In genomic region chr4:124751300-124752250, GRCm38 (mm10) we compare ENCODE assay signal across 8 mouse cellular contexts. TPM values are rescaled to one million over a fixed set of nuclear protein-coding genes. Genes with fewer than 3 reads are reported as not detected.
A peak's percentile ranks its signal among the peaks of the same experiment; 100 is the strongest.
DNase-seq lines count a peak whose midpoint lies in the region; ATAC-seq and TF ChIP-seq lines count a peak whose summit lies in the region.

No protein-coding gene starts in this region.

- TF ChIP-seq CTCF in CH12.LX (conservative IDR thresholded peaks at IDR 0.05 in 1 of 2, IDR thresholded peaks at IDR 0.05 in 1 of 2; ENCODE audit: low read depth in 2 of 2, low read length in 2 of 2), result no peak
- TF ChIP-seq CTCF in heart, postnatal 0 days (IDR thresholded peaks at IDR 0.05; ENCODE audit: low read depth), result no peak
- no peak for TF ChIP-seq CTCF in testis, adult 2 months (IDR thresholded peaks at IDR 0.05; ENCODE audit: control insufficient read depth, insufficient read depth, insufficient replicate concordance, low read depth, low read length)

- peak overlapping the region; percentile 76 for H3K4me2 ChIP-seq in CH12.LX (ENCODE audit: insufficient read depth, low read depth, poor library complexity, severe bottlenecking)
- peak overlapping the region; percentile 97 for H3K4me2 ChIP-seq in forebrain, embryonic 12.5 days
- H3K4me2 ChIP-seq in heart, postnatal 0 days (ENCODE audit: low read depth, low read length), result peak overlapping the region; percentile 86
- H3K4me2 ChIP-seq in liver, embryonic 16.5 days (ENCODE audit: low read depth, low read length), result peak overlapping the region; percentile 89
- peak overlapping the region; percentile 82 for H3K4me2 ChIP-seq in neural tube, embryonic 13.5 days

- in situ Hi-C loops in CH12.LX (cut with MboI; ENCODE audit: low pct_ligation_motif_present, low pct_unique_long_range_greater_than_20kb, low sequenced_read_pairs), result loop anchor here (25.0 kb wide), 1 partner anchor 311 kb away; the partner anchor contains the start of genes Dnali1 and Snip1

- DNase-seq in CH12.LX (ENCODE audit: extremely low read depth), result peak; percentile 96
- DNase-seq in c-Kit-positive CD71-positive TER-119-negative erythroid progenitor cells, embryonic 14.5 days (ENCODE audit: low read depth), result peak; percentile 98
- DNase-seq in heart, postnatal 0 days (ENCODE audit: low spot score), result peak; percentile 94
- DNase-seq in kidney, postnatal 4 days, result peak; percentile 99

- TF ChIP-seq EP300 in CH12.LX (IDR thresholded peaks at IDR 0.05; ENCODE audit: low read length), result no peak
- TF ChIP-seq EP300 in heart, postnatal 0 days (IDR thresholded peaks at IDR 0.05; ENCODE audit: low read depth), result no peak

- no peak for TF ChIP-seq RAD21 in CH12.LX (IDR thresholded peaks at IDR 0.05; ENCODE audit: low read depth, low read length)

- H3K9ac ChIP-seq in CH12.LX (ENCODE audit: insufficient read depth, low read depth), result peak overlapping the region; percentile 64
- H3K9ac ChIP-seq in forebrain, embryonic 12.5 days, result peak overlapping the region; percentile 76
- peak overlapping the region; percentile 53 for H3K9ac ChIP-seq in heart, postnatal 0 days (replicated peaks; ENCODE audit: low read depth, low read length)
- peak overlapping the region; percentile 94 for H3K9ac ChIP-seq in liver, embryonic 16.5 days (ENCODE audit: low read depth, low read length)
- peak overlapping the region; percentile 78 for H3K9ac ChIP-seq in neural tube, embryonic 13.5 days

- H3K36me3 ChIP-seq in CH12.LX (replicated peaks in 1 of 2; ENCODE audit: control insufficient read depth in 1 of 2, insufficient read depth in 1 of 2, low read length in 1 of 2), result peaks cover 29 to 59% of the 10 kb centered on the region in 2 experiments
- H3K36me3 ChIP-seq in forebrain, embryonic 12.5 days (replicated peaks), result no peaks in the 10 kb centered on the region
- H3K36me3 ChIP-seq in heart, postnatal 0 days (replicated peaks; ENCODE audit: control insufficient read depth, insufficient read depth, low read length), result peaks cover 7% of the 10 kb centered on the region; the same call in 1 of the 2 replicates
- no peaks in the 10 kb centered on the region for H3K36me3 ChIP-seq in liver, embryonic 16.5 days (ENCODE audit: control insufficient read depth, insufficient read depth)
- peaks cover 19% of the 10 kb centered on the region for H3K36me3 ChIP-seq in neural tube, embryonic 13.5 days
- no peaks in the 10 kb centered on the region for H3K36me3 ChIP-seq in testis, adult 2 months (ENCODE audit: control insufficient read depth, insufficient read depth, low read length)

- no peaks in the 10 kb centered on the region for H3K9me3 ChIP-seq in CH12.LX (replicated peaks; ENCODE audit: low read length)
- H3K9me3 ChIP-seq in forebrain, embryonic 12.5 days, result no peaks in the 10 kb centered on the region
- H3K9me3 ChIP-seq in heart, postnatal 0 days (replicated peaks; ENCODE audit: control insufficient read depth, low read length), result no peaks in the 10 kb centered on the region
- H3K9me3 ChIP-seq in liver, embryonic 16.5 days (replicated peaks; ENCODE audit: control insufficient read depth, low read length), result no peaks in the 10 kb centered on the region
- H3K9me3 ChIP-seq in neural tube, embryonic 13.5 days, result no peaks in the 10 kb centered on the region

- peak overlapping the region; percentile 71 to 83 (median 73) for H3K4me3 ChIP-seq in CH12.LX (replicated peaks in 1 of 3; ENCODE audit: low read depth in 2 of 3, low read length in 2 of 3, poor library complexity in 1 of 3)
- peak overlapping the region; percentile 82 for H3K4me3 ChIP-seq in forebrain, embryonic 12.5 days (replicated peaks)
- H3K4me3 ChIP-seq in heart, postnatal 0 days (ENCODE audit: low read depth, low read length), result peak overlapping the region; percentile 74
- H3K4me3 ChIP-seq in liver, embryonic 16.5 days (ENCODE audit: low read depth, low read length), result peak overlapping the region; percentile 95
- H3K4me3 ChIP-seq in neural tube, embryonic 13.5 days, result peak overlapping the region; percentile 71
- H3K4me3 ChIP-seq in testis, adult 2 months (ENCODE audit: control insufficient read depth, low read depth, low read length), result peak overlapping the region; percentile 99

- peaks cover 39% of the 10 kb centered on the region for H3K79me2 ChIP-seq in CH12.LX (replicated peaks; ENCODE audit: control insufficient read depth, extremely low read depth, insufficient read depth, poor library complexity, severe bottlenecking)

- dilution Hi-C loops in CH12.LX (cut with MboI; ENCODE audit: extremely low pct_ligation_motif_present, extremely low pct_unique_long_range_greater_than_20kb, low sequenced_read_pairs), result no loop called here

- peak; percentile 100 for ATAC-seq in forebrain, embryonic 12.5 days (ENCODE audit: low FRiP score)
- peak; percentile 100 for ATAC-seq in heart, postnatal 0 days (ENCODE audit: insufficient read depth, low read depth)
- peak; percentile 97 for ATAC-seq in liver, embryonic 16.5 days (ENCODE audit: low read depth)
- ATAC-seq in neural tube, embryonic 13.5 days (ENCODE audit: low read depth), result peak; percentile 100

- peak; percentile 60 for TF ChIP-seq POLR2A in CH12.LX (IDR thresholded peaks at IDR 0.05; ENCODE audit: low read depth, low read length)
- peak; percentile 60; the same call in 1 of the 2 replicates for TF ChIP-seq POLR2A in testis, adult 2 months (IDR thresholded peaks at IDR 0.05; ENCODE audit: control insufficient read depth, low read depth, low read length)

- WGBS in forebrain, embryonic 12.5 days, result under 1% methylated on average over 74 of the region's 75 CpGs
- WGBS in heart, postnatal 0 days, result under 1% methylated on average over 74 of the region's 75 CpGs
- WGBS in liver, embryonic 16.5 days (ENCODE audit: insufficient replicate concordance), result under 1% methylated on average over 75 of the region's 75 CpGs
- WGBS in neural tube, embryonic 13.5 days, result under 1% methylated on average over 75 of the region's 75 CpGs

- no peak overlapping the region for H3K27ac ChIP-seq in CH12.LX (ENCODE audit: insufficient read depth, low read depth)
- H3K27ac ChIP-seq in forebrain, embryonic 12.5 days, result no peak overlapping the region
- no peak overlapping the region for H3K27ac ChIP-seq in heart, postnatal 0 days (ENCODE audit: low read depth)
- H3K27ac ChIP-seq in liver, embryonic 16.5 days (ENCODE audit: low read length), result peak overlapping the region; percentile 92
- no peak overlapping the region for H3K27ac ChIP-seq in neural tube, embryonic 13.5 days (replicated peaks)
- H3K27ac ChIP-seq in testis, adult 2 months (ENCODE audit: control insufficient read depth, insufficient read depth, low read depth, low read length), result peak overlapping the region; percentile 86

- peaks cover 19 to 58% of the 10 kb centered on the region in 2 experiments for H3K4me1 ChIP-seq in CH12.LX (ENCODE audit: control insufficient read depth in 1 of 2, insufficient read depth in 2 of 2)
- peaks cover 18% of the 10 kb centered on the region for H3K4me1 ChIP-seq in forebrain, embryonic 12.5 days
- peaks cover 17% of the 10 kb centered on the region for H3K4me1 ChIP-seq in heart, postnatal 0 days (ENCODE audit: control insufficient read depth, insufficient read depth)
- peaks cover 49% of the 10 kb centered on the region for H3K4me1 ChIP-seq in liver, embryonic 16.5 days (ENCODE audit: control insufficient read depth, low read depth, low read length)
- peaks cover 16% of the 10 kb centered on the region for H3K4me1 ChIP-seq in neural tube, embryonic 13.5 days (replicated peaks)
- H3K4me1 ChIP-seq in testis, adult 2 months (ENCODE audit: control insufficient read depth, insufficient read depth, low read length), result peaks cover 9% of the 10 kb centered on the region

- H3K27me3 ChIP-seq in CH12.LX (replicated peaks), result no peaks in the 10 kb centered on the region
- peaks cover 10% of the 10 kb centered on the region for H3K27me3 ChIP-seq in forebrain, embryonic 12.5 days
- H3K27me3 ChIP-seq in heart, postnatal 0 days (ENCODE audit: control insufficient read depth, insufficient read depth, low read length), result no peaks in the 10 kb centered on the region
- no peaks in the 10 kb centered on the region for H3K27me3 ChIP-seq in liver, embryonic 16.5 days (ENCODE audit: control insufficient read depth, insufficient read depth, low read depth, low read length)
- H3K27me3 ChIP-seq in neural tube, embryonic 13.5 days, result peaks cover 11% of the 10 kb centered on the region; the same call in 1 of the 2 replicates
- no peaks in the 10 kb centered on the region for H3K27me3 ChIP-seq in testis, adult 2 months (ENCODE audit: control insufficient read depth, insufficient read depth, low read length)

RNA-seq across cellular contexts. Expression of gene Inpp5b, which starts 9.9 kb away (rescaled TPM):
- total RNA-seq in CH12.LX (2012; rRNA removed) (25.9 and 26.2 TPM in 2 replicates), CH12.LX (2014; rRNA removed) (30.2 and 34.0 TPM in 2 replicates)
- 21.1 and 25.6 TPM in 2 replicates for polyA plus RNA-seq in CH12.LX (2012; ENCODE audit: insufficient read length, low read depth)
- polyA plus RNA-seq in forebrain, embryonic 12.5 days (2016; fragmentation: Nextera tagmentation; extraction: Ambion mirVana), result 23.8 and 31.9 TPM in 2 replicates
- 4.7 and 8.2 TPM in 2 replicates for total RNA-seq in heart, postnatal 0 days (2014; rRNA removed; ENCODE audit: low replicate concordance)
- 8.0 and 10.4 TPM in 2 replicates for polyA plus RNA-seq in heart, postnatal 0 days (2015; fragmentation: Nextera tagmentation; extraction: Ambion mirVana)
- polyA plus RNA-seq in liver, embryonic 16.5 days (2015; fragmentation: Nextera tagmentation; extraction: Ambion mirVana), result 32.7 and 39.1 TPM in 2 replicates
- 23.6 and 29.1 TPM in 2 replicates for polyA plus RNA-seq in neural tube, embryonic 13.5 days (2015; fragmentation: Nextera tagmentation; extraction: Ambion mirVana)
- polyA plus RNA-seq in testis, adult 2 months (2012; rRNA removed), result 19.3 and 26.9 TPM in 2 replicates

RNA-seq across cellular contexts. Expression of gene Sf3a3, which starts 37.0 kb away (rescaled TPM):
- total RNA-seq in CH12.LX (2012; rRNA removed) (100 and 129 TPM in 2 replicates), CH12.LX (2014; rRNA removed) (122 and 146 TPM in 2 replicates)
- polyA plus RNA-seq in CH12.LX (2012; ENCODE audit: insufficient read length, low read depth), result 134 and 156 TPM in 2 replicates
- polyA plus RNA-seq in forebrain, embryonic 12.5 days (2016; fragmentation: Nextera tagmentation; extraction: Ambion mirVana), result 203 and 204 TPM in 2 replicates
- 15.4 and 23.6 TPM in 2 replicates for total RNA-seq in heart, postnatal 0 days (2014; rRNA removed; ENCODE audit: low replicate concordance)
- 47.5 and 50.6 TPM in 2 replicates for polyA plus RNA-seq in heart, postnatal 0 days (2015; fragmentation: Nextera tagmentation; extraction: Ambion mirVana)
- 49.4 and 54.4 TPM in 2 replicates for polyA plus RNA-seq in liver, embryonic 16.5 days (2015; fragmentation: Nextera tagmentation; extraction: Ambion mirVana)
- polyA plus RNA-seq in neural tube, embryonic 13.5 days (2015; fragmentation: Nextera tagmentation; extraction: Ambion mirVana), result 101 and 115 TPM in 2 replicates
- polyA plus RNA-seq in testis, adult 2 months (2012; rRNA removed), result 24.2 and 24.7 TPM in 2 replicates

RNA-seq across cellular contexts. Expression of gene Mtf1, which starts 50.3 kb away (rescaled TPM):
- total RNA-seq in CH12.LX (2012; rRNA removed), result 9.8 and 12.6 TPM in 2 replicates
- 6.8 and 9.5 TPM in 2 replicates for total RNA-seq in CH12.LX (2014; rRNA removed)
- 17.7 and 19.8 TPM in 2 replicates for polyA plus RNA-seq in CH12.LX (2012; ENCODE audit: insufficient read length, low read depth)
- polyA plus RNA-seq in forebrain, embryonic 12.5 days (2016; fragmentation: Nextera tagmentation; extraction: Ambion mirVana), result 13.6 and 17.4 TPM in 2 replicates
- 4.8 and 7.1 TPM in 2 replicates for total RNA-seq in heart, postnatal 0 days (2014; rRNA removed; ENCODE audit: low replicate concordance)
- 9.0 and 9.5 TPM in 2 replicates for polyA plus RNA-seq in heart, postnatal 0 days (2015; fragmentation: Nextera tagmentation; extraction: Ambion mirVana)
- polyA plus RNA-seq in liver, embryonic 16.5 days (2015; fragmentation: Nextera tagmentation; extraction: Ambion mirVana), result 8.5 and 10.1 TPM in 2 replicates
- 11.7 and 12.2 TPM in 2 replicates for polyA plus RNA-seq in neural tube, embryonic 13.5 days (2015; fragmentation: Nextera tagmentation; extraction: Ambion mirVana)
- 61.0 and 64.0 TPM in 2 replicates for polyA plus RNA-seq in testis, adult 2 months (2012; rRNA removed)

RNA-seq across cellular contexts. Expression of gene Fhl3, which starts 51.1 kb away (rescaled TPM):
- total RNA-seq in CH12.LX (2012; rRNA removed) (10.4 and 10.8 TPM in 2 replicates), CH12.LX (2014; rRNA removed) (3.6 and 4.1 TPM in 2 replicates)
- polyA plus RNA-seq in CH12.LX (2012; ENCODE audit: insufficient read length, low read depth), result 14.8 and 20.8 TPM in 2 replicates
- polyA plus RNA-seq in forebrain, embryonic 12.5 days (2016; fragmentation: Nextera tagmentation; extraction: Ambion mirVana), result 2.2 TPM in 2 replicates
- total RNA-seq in heart, postnatal 0 days (2014; rRNA removed; ENCODE audit: low replicate concordance), result 7.1 and 14.5 TPM in 2 replicates
- polyA plus RNA-seq in heart, postnatal 0 days (2015; fragmentation: Nextera tagmentation; extraction: Ambion mirVana), result 6.2 and 6.5 TPM in 2 replicates
- polyA plus RNA-seq in liver, embryonic 16.5 days (2015; fragmentation: Nextera tagmentation; extraction: Ambion mirVana), result 2.5 TPM in 2 replicates
- 2.6 and 2.9 TPM in 2 replicates for polyA plus RNA-seq in neural tube, embryonic 13.5 days (2015; fragmentation: Nextera tagmentation; extraction: Ambion mirVana)
- polyA plus RNA-seq in testis, adult 2 months (2012; rRNA removed), result 1.2 and 1.6 TPM in 2 replicates

RNA-seq across cellular contexts. Expression of gene Utp11, which starts 58.2 kb away (rescaled TPM):
- total RNA-seq in CH12.LX (2012; rRNA removed) (52.7 and 63.2 TPM in 2 replicates), CH12.LX (2014; rRNA removed) (78.1 and 84.4 TPM in 2 replicates)
- 102 and 107 TPM in 2 replicates for polyA plus RNA-seq in CH12.LX (2012; ENCODE audit: insufficient read length, low read depth)
- polyA plus RNA-seq in forebrain, embryonic 12.5 days (2016; fragmentation: Nextera tagmentation; extraction: Ambion mirVana), result 63.8 and 64.0 TPM in 2 replicates
- 2.6 and 5.5 TPM in 2 replicates for total RNA-seq in heart, postnatal 0 days (2014; rRNA removed; ENCODE audit: low replicate concordance)
- polyA plus RNA-seq in heart, postnatal 0 days (2015; fragmentation: Nextera tagmentation; extraction: Ambion mirVana), result 33.4 and 39.7 TPM in 2 replicates
- 19.9 and 22.7 TPM in 2 replicates for polyA plus RNA-seq in liver, embryonic 16.5 days (2015; fragmentation: Nextera tagmentation; extraction: Ambion mirVana)
- 49.2 and 54.2 TPM in 2 replicates for polyA plus RNA-seq in neural tube, embryonic 13.5 days (2015; fragmentation: Nextera tagmentation; extraction: Ambion mirVana)
- 4.3 and 4.8 TPM in 2 replicates for polyA plus RNA-seq in testis, adult 2 months (2012; rRNA removed)

Comparison
In these comparisons a context has a peak if more than half of its experiments do, and no peak if none do; other contexts are left out.
1. H3K27ac ChIP-seq: peak in liver, embryonic 16.5 days (single experiment) and testis, adult 2 months (single experiment); none in CH12.LX (single experiment), forebrain, embryonic 12.5 days (single experiment), heart, postnatal 0 days (single experiment) and neural tube, embryonic 13.5 days (single experiment).
2. Peak in every context shown above with its lines, with median percentiles within 50 percentile points of each other: DNase-seq, H3K4me2 ChIP-seq, H3K4me3 ChIP-seq, H3K9ac ChIP-seq and ATAC-seq.